Mouse (Mus musculus): ENCODE data around the gene Ss18l1.

Gene Ss18l1

DNA sequence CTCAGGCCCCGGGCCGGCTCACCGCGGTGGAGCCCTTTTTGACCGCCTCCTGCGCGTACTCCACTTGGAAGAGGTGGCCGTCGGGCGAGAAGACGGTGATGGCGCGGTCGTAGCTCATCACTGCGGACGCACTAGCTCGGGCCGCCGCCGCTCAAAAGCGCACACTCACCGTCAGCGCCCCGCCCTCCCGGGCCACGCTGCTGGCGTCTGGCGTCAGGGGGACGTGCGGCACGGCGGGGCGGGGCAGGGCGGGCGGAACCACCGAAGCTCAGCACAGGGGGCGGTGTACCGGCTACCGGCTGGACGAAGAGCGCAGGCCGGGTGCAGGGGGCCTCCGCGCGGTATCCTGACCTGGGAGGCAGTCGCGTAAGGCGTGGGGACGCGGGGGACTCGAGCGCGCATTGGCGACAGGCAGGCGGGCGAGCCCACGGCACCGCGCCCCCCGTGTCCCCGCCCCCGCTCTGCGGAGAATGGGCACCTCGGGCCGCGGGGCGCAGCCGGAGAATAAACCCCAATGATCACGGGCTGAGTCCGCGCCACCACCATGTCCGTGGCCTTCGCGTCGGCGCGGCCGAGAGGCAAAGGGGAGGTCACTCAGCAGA, at the start of gene Ss18l1, which contains the start of gene Psma7:
Ss18l1 (plus strand) TSS at position 254 of the 602 bp plus-strand sequence.
Psma7 (minus strand) TSS at position 178 of the 602 bp plus-strand sequence.
- DNase-seq (ENCODE audit: low read depth) = peak; percentile 92

DNA sequence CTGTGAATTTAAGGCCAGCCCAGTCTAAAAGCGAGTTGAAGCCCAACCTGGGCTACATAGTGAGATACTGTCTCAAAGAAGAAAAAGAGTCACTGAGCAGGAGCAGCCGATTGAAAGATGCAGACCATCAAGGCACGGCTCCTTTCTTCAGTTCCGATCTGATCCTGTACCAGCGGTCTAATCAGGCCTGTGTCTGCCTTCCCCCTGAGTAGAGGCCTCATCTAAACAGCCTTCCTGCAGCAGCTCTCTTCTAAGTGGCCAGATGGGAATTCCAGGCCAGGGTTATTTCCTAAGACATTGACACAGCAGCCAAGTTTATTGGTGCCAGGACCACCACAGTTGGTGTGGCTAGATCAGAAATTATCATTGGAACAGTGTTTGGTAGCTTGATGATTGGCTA, 49.2 kb upstream of the Ss18l1 start:
- no peak for DNase-seq (ENCODE audit: low read depth)

DNA sequence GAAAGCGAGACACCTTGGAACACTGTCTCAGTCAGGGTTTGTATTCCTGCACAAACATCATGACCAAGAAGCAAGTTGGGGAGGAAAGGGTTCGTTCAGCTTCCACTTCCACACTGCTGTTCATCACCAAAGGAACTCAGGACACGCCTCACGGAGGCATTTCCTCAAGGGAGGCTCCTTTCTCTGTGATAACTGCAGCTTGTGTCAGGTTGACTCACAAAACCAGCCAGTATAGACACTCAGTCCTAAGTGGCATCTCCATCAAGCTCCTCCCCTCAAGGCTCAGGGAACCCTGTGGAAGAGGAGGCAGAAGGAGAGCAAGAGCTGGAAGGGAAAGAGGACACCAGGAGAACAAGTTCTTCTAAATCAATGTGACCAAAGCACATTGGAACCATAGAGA, 43.9 kb upstream of the Ss18l1 start:
- DNase-seq (ENCODE audit: low read depth) = no peak

DNA sequence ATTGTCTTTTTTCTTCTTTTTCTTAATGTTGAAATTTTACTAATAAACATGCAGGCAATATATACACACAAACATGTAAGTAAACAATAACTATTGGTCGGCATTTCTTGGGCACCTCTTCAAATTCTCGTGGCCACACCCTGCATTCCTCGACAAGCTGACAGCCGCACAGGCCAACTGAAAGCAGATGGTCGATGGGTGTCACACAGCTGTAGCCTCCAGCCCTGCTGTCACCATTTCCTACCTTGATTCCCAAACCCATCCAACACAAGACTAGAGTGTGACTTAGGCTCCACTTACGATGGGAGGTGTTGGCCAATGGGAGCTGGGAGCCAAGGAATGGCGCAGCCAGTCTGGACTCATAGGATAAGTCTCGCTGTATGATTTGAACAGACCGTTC, 40.7 kb upstream of the Ss18l1 start:
- DNase-seq (ENCODE audit: low read depth) = no peak

DNA sequence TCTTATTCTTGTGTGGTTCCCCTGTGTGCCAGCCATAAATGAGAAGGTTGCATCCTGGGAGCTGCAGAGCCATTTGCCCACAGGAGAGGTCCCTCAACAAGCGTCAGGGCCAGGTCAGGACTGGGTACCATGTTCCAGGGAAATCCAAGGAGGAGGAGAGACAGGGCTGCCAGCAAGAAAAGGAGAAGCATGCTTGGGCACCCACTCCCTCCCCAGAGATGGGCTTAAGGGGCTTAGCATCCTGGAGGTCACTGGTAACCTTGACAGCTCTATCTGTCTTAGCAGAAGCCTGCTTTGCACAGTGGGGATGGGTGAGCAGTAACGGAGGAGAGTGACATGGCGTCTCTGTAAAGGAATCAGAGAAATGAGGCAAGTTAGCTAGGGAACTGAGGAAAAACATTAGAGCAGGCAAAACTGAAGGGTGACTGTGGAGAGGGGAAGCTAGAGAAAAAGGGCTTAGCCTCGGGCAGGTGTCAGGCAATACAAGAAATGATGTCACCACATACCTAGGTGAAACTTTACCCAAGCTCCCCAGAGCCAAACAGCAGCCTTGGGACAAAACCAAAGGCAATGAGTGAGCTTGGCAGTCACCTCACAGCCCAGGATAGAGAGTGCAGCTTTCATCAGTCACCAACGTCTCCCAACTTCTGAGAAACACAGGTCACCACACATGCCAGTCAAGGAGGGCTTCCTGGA, 36.5 kb upstream of the Ss18l1 start:
- DNase-seq (ENCODE audit: low read depth) = no peak

DNA sequence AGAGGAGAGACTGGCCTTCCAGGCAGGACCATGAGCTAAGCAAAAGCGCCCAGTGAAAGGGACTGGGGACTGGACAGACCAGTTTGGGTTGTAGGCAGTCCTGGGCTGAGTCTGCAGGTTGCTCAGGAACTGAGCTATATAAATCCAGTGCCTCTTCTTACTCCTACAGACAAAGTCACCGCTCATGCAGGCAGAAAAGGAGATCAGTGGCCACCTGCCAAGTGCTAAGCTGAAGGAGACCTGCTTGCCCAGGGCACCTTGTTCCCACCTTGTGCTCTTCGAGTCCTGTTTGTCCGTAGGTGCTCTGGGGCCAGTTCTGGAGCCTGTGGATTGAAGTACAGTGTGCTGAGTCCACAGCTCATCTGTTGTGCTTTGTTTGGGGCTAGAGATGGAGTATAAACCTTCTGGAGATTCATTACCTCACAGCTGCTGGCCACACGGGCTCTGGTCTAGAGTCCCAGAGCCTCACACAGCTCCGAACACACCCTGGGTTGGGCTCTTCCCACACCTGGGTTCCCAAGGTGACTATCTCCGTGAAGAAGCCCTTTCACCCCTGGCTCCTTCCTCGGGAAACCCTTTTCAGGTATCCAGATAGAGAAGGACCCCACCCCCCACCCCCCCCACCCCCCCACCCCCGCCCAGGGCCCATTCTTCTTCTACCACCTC, 35.8 kb upstream of the Ss18l1 start:
- DNase-seq (ENCODE audit: low read depth) = no peak

DNA sequence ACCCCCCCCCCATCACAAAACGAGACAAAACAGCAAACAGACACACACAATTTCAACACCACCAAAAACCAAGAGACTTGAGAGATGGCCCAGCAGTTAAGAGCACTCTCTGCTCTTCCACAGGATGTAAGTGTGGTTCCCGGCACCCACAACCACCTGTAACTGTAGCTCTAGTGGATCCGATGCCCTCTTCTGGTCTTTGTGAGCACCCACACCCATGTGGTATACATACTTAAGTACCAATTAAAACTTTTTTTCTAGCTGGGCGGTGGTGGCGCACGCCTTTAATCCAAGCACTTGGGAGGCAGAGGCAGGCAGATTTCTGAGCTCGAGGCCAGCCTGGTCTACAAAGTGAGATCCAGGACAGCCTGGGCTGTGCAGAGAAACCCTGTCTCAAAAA, 31.6 kb upstream of the Ss18l1 start:
- no peak for DNase-seq (ENCODE audit: low read depth)

DNA sequence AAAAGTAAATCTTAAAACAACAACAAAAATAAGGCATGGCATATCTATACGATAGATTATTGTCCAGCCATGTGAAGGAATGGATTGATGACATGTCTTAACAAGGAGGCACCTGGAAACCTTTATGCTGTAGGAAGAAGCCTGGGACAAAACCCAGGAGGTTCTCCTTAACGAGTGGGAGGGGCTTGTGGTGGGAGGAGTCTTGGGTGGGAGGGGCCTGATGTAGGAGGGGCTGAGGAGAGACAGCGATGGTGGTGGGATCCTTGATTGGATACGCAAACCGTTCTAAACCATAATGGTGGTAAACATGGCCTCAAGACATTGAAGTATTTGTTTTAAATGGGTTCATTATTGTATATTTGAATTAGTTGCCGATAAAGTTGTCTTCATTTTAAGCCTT, 30.9 kb upstream of the Ss18l1 start:
- no peak for DNase-seq (ENCODE audit: low read depth)

DNA sequence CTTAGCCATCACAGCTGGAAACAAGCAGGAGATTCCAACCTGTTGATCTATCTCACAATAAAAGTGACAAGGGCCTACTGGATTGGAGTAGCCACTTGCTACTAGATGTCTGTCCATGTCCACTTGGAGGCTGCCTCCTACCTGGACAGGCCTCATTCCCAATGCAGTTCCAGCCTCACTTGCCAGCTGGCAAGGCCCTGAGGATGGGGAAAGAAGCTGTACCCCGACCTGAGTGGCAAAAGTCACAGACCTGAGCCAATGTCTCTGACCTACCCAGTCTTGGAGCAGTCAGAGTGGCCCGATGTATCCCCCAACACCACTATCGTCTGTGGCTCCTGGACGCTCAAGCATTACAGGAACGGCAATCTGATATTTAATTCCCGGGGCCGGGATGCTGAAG, 28.6 kb upstream of the Ss18l1 start:
- DNase-seq (ENCODE audit: low read depth) = no peak

DNA sequence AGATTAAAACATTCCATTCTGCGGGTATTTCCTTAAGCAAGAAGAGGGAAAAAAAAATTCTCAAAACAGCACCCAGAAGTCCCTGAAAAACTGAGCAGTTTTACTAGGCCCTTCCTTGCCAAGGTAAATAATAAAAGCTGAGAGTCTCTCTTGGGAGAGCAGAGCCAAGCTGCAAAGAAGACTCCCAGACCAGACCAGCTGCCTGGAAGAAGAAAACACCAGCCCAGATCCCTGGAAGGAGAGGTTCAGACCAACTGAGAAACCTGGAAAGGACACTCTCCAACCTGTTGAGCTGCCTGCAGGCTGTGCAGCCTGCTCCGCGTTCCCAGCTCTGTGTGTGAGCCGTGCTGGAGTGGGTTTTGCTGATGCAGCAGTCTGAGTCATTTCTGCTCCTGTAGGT, 24.7 kb upstream of the Ss18l1 start:
- DNase-seq (ENCODE audit: low read depth) = no peak

DNA sequence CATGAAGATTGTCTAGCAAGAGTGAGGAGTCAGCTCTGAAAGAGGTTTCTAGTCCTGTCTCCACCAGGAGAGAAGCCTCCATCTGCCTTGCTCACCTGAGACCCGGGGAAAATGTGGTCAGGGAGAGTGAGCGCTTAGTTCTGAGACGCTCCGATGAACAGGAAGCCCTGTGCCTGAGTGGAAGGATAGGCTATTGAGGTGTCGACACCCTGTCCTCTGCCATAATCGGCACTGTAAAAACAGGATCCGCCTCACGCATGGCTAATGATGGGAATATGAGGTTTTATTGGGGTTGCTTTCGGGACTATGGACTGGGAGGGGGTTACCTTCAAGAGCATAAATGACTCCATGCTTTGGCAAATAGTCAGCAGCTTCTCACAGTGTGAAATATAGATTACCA, 23.7 kb upstream of the Ss18l1 start:
- DNase-seq (ENCODE audit: low read depth) = no peak

DNA sequence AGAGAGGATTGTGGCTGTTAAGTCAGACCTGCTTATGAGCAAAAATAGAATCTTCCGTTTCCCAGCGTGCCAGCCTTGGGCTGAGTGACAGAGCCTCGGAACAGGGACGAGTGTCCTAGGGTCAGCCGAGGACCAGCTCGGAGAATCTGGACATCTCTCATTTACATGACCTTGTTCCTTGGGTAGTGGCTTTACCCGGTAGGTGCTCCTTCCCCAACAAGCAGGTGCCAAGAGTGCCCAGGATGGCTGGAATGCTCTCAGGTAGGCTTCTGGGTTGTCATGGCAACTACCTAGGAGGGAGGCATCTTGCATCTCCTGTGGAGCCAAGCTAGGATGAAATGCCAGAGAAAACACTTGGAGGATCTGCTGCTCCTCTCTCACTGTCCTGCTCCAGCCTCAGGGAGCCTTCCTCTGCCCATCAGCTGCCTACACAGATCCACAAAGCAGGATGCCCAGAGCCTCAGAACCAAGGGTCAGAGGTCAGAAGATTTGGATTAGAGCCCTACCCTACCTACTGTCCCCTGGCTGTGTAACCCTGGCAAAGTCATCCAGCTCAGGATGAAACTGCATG, 22.1 kb upstream of the Ss18l1 start:
- DNase-seq (ENCODE audit: low read depth) = no peak

DNA sequence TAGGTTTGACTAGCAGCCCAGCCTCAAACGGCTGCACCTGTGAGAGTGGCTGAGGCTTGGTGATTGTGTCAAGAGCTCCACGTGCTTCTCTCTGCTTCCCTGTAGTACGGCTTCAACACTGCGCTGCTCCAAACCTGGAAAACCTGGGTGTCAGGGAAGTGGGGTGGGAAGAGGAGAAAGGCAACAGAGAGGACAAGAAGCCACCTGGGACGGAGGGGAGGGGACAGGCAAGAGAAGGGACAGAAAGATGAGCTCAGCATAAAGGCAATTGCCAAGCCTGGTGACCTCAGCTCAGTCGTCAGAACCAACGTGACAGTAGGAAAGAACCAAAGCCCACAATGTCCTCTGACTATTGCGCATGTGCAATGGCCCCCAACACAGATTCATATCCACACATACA, 21.4 kb upstream of the Ss18l1 start:
- no peak for DNase-seq (ENCODE audit: low read depth)

DNA sequence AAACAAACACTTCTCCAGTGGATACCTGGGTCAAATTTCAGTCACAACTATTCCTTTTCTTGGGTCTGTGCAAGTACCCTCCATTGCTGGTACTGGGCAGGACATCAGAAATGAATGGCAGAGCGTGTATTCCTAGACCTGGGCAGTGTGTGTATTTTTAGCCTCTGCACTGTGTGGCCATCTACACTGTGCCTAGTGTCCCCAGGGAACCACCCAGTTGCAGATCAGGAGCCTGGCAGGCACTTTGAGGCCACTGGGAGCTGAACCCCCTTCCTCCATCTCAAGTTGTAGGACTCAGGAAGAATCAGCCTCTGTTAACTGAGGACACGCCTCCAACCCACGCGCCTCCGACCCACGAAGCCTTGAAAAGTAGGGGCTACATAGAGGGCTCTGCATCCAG, 19.6 kb upstream of the Ss18l1 start:
- no peak for DNase-seq (ENCODE audit: low read depth)

DNA sequence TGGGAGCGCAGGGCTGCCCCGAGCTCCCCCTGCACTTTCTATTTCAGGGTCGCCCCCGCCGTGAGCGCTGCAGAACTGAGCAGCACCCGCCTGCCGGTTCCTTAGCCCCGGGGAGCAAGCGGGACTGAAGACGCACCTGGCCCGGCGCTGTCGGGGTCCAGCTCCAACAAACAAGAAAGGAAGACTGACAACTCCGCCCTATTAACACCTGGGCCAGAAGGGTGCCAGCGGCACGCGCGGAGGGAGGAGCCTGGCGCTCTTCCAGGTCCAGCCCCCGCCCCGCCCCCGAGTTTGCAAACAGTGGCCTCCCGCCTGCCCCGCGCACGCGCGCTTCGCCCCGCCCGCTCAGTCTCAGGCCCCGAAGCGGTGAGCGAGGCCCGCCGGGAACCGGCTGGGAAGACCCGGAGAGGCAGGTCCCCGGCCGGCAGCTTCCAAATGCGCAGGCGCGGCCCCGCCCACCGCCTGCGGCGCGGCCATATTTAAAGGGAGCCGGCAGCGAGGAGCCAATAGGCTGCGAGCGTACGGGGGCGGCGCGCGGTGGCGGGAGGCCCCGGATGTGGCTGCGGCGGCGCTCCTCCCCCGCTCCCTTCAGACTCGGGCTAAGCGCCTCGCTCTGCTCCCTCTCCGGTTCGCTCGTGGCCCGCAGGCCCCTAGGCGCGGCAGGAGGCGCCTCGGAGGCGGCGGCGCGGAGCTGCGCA, 17.8 kb upstream of the Ss18l1 start, which contains the start of gene Lsm14b:
Lsm14b (plus strand) TSS at position 587 of the 698 bp plus-strand sequence.
- DNase-seq (ENCODE audit: low read depth) = peak; percentile 99

DNA sequence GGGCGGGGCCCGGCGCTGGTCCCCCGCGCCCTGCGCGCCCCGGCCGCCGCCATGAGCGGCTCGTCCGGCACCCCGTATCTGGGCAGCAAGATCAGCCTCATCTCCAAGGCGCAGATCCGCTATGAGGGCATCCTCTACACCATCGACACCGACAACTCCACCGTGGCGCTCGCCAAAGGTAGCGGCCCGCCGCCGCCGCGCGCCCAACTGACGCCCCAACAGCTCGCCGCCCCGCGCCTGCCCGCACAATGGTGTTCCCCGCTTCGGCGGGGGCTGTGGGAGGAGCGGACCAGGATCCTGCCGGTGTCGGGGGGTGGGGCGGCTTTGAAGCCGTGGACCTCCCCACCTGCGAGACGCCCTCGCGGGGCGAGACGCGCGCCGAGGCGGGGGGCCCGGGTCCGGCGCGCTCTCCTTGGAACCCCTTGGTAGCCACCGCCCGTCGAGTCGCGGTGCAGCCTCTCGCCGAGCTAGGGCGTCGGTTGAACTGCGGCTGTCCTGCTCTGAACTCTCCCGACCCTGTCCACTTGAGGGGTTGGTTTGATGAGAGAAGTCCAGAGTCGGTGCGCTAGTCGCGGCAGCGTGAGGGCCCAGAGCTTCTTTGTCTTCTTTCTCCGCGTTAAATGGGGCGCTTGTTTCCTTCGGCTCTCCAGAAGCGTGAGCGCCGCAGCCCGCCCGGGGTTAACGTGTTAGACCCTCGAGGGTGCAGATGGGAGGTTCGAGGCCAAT, 17.0 kb upstream of the Ss18l1 start:
- peak; percentile 53 for DNase-seq (ENCODE audit: low read depth)

DNA sequence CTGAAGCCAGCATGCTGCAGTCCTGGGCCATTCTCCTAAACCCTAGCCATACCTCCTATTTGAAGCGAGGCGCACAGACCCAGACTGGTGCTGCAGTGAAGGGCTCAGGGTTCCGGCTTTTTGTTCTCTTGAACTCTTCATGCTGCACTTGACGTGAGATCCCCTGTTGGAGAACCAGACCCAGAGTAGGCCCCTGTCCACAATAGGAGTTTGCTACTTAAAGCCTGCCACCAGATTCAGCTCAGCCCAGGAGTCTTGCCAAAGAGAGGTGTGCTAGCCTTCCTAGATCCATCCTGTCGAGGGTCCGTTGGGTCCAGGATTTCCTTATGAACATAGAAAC, 16.5 kb upstream of the Ss18l1 start:
- no peak for DNase-seq (ENCODE audit: low read depth)

DNA sequence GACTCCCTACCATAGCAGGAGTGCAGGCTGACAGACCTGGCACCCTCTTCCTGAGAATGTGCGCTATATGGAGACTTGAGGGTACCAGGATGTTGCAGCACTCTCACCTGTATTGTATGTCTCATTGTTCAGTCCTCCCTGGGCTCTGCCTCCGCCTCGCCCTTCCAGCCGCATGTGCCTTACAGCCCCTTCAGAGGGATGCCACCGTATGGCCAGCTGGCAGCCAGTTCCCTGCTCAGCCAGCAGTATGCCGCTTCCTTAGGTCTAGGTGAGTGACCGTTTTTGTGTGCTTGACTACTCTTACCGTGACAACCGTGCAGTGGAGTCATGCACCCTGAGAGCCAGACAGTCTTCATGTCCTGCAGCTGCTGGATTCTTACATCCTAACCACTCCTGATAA, 14.5 kb upstream of the Ss18l1 start:
- DNase-seq (ENCODE audit: low read depth) = no peak

DNA sequence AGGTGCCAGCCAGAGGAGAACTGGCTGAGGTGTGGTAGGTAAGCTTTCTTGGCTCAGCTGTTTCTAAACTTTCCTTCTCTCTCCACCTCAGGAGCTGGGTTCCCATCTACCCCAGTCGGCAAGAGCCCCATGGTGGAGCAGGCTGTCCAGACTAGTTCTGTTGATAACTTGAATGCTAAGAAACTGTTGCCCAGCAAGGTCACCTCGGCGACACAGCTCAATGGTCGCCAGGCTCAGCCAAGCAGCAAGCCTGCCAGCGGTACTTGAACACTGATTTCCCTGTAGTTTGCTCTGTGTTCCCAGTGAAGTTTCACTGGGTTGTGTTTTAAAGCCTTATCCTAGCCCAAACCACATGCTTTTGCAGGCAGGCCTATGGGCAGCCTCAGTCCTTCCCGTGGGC, 11.0 kb upstream of the Ss18l1 start:
- DNase-seq (ENCODE audit: low read depth) = no peak

DNA sequence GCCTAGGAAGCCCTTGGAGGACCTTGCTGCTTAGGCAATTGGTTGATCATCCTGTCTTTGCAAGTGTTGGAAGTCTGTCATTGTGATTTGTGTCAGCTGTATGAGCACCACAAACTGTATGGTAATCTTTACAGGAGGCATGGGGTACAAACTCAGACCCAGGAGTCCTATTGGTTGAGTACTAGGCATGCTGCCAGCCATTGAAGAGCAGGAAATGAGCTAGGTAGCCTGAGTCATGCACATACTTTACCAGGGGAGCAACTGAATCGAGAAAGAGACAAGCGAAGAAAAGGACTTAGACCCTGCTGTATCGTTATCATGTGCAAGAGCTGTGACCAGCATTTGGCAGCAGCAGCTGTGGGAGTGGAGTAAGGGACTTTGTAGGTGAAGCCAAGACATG, 9.4 kb upstream of the Ss18l1 start:
- DNase-seq (ENCODE audit: low read depth) = no peak

DNA sequence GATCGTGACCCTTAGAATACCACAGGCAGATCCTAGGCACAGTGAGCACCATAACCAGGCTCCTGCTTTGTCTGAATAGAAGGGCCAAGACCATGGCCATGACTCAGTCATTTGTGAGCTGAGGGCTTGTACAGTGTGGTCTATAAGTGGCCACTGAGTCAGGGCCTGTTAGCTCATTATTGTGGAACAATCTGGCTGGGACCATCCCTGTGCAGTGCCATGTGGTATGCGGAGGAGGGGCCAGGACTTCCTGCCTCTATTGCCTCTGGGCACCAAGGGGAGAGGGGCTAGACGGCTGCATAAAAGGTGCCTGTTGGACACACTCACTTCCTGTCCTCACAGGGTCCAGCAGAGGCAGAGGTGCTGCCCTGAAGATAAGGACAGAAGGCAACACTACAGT, 8.4 kb upstream of the Ss18l1 start:
- DNase-seq (ENCODE audit: low read depth) = no peak

DNA sequence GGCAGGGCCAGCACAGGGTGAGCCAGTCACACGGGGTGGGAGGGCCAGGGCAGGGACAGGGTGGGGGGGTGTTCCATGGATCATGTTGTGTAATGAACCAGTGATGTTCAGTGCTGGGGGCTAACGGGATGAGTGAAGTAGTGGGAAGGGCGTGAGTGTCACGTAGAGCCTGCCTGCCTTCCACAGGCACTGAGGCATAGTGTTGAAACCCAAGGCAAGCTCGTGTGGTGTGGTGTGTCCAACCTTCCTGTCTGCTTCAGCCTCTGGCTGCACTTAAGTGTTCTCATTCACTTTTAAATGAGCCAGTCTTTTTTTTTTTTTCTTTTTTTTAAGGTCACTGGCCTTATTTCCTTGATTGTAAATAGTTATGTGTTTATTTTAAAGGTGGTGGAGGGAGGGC, 7.6 kb upstream of the Ss18l1 start:
- no peak for DNase-seq (ENCODE audit: low read depth)
